Mouse (Mus musculus) cerebellum, postnatal 25 days (tissue): ENCODE results near the gene Vps18.
A peak's percentile ranks its signal among the peaks of the same experiment; 100 is the strongest.

Experiments
- DNase-seq, 2 experiments: peaks; one replicate each; pipeline ENCODE4 v3.0.0; 2021; ENCODE audit warnings: mixed read lengths in 2 of 2

Gene Vps18

DNA sequence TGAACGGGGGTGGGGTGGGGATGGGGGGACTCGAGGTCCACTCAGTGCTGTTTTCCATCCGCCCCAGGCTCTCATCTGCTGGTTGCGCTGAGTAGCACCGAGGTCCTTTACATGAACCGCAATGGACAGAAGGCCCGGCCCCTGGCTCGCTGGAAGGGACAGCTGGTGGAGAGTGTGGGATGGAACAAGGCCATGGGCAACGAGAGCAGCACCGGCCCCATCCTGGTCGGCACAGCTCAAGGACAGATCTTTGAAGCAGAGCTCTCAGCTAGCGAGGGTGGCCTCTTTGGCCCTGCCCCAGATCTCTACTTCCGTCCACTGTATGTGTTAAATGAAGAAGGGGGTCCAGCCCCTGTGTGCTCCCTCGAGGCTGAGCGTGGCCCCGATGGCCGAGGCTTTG lies 4.3 kb downstream of the Vps18 start:
- peak; percentile 82 to 85 for DNase-seq

DNA sequence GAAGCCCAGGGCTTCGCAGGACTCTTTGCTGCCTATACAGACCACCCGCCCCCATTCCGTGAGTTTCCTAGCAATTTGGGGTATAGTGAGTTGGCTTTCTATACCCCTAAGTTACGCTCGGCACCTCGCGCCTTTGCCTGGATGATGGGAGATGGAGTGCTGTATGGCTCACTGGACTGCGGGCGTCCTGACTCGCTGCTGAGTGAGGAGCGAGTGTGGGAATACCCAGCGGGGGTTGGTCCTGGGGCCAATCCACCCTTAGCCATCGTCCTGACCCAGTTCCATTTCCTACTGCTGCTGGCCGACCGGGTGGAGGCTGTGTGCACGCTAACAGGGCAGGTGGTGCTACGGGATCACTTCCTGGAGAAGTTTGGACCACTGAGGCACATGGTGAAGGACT lies 4.8 kb downstream of the Vps18 start:
- DNase-seq = peak in 1 of 2 experiments; percentile 51

DNA sequence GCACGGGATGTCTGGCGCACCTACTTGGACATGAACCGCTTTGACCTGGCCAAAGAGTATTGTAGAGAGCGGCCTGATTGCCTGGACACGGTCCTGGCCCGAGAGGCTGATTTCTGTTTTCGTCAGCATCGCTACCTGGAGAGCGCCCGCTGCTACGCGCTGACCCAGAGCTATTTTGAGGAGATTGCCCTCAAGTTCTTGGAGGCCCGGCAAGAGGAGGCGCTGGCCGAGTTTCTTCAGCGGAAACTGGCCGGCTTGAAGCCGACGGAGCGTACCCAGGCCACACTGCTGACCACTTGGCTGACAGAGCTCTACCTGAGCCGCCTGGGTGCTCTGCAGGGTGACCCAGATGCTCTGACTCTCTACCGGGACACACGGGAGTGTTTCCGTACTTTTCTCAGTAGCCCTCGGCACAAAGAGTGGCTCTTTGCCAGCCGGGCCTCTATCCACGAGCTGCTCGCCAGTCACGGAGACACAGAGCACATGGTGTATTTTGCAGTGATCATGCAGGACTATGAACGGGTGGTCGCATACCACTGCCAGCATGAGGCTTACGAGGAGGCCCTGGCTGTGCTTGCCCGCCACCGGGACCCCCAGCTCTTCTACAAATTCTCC lies 5.3 kb downstream of the Vps18 start:
- peak; percentile 69 to 73 for DNase-seq

DNA sequence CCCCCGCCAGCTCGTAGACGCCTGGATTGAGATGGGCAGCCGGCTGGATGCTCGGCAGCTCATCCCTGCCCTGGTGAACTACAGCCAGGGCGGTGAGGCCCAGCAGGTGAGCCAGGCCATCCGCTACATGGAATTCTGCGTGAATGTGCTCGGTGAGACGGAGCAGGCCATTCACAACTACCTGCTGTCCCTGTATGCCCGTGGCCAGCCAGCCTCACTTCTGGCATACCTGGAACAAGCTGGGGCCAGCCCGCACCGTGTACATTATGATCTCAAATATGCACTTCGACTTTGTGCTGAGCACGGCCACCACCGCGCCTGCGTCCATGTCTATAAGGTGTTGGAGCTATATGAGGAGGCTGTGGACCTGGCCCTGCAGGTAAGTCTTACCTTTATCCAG lies 5.9 kb downstream of the Vps18 start:
- DNase-seq = peak; percentile 43 to 60

DNA sequence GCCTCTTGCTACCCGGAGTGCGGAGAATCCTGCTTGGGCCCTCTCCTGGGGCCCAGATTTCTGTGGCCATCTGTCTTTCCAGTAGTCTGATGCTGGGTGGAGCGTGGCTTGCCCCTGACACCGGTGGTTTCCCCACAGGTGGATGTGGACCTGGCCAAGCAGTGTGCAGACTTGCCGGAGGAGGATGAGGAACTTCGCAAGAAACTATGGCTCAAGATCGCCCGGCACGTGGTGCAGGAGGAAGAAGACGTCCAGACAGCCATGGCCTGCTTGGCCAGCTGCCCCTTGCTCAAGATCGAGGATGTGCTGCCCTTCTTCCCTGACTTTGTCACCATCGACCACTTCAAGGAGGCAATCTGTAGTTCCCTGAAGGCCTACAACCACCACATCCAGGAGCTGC lies 8.2 kb downstream of the Vps18 start:
- DNase-seq = no peak

DNA sequence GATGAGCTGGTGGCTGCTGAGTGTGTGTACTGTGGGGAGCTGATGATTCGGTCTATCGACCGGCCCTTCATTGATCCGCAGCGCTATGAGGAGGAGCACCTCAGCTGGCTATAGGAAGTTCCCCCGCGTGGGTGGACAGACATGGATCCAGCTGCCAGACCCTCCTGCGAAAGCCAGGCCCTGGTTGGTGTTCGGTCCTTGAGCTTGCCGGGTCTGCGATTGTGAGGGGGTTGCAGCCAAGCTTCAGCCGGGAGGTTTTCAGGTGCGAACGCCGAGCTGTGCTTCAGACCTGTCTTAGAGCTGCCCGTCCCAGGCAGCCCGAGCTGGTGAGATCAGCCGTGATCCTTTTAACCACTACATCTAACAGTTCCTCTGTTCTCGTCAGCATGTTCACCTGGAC lies 9.0 kb downstream of the Vps18 start:
- DNase-seq = no peak

DNA sequence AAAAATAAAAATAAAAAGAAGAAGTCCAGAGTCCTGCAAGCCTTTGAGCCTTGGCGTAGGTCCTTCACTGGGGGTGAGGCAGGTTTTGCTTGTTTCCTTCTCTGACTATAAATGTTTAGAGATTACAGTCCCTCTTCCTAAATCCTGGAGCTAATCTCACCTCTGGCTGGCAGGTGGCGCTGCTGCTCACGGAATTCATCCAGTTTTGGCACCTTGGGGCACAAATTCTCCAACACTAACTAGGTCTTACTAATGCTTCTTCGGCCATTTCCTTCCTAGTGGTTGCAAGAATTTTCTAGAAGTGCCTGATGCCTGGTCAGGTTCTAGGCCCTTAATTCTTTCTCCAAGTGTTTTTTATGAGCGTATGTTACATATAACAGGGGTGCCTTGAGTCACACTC lies 9.8 kb downstream of the Vps18 start:
- DNase-seq = peak; percentile 80 to 84

DNA sequence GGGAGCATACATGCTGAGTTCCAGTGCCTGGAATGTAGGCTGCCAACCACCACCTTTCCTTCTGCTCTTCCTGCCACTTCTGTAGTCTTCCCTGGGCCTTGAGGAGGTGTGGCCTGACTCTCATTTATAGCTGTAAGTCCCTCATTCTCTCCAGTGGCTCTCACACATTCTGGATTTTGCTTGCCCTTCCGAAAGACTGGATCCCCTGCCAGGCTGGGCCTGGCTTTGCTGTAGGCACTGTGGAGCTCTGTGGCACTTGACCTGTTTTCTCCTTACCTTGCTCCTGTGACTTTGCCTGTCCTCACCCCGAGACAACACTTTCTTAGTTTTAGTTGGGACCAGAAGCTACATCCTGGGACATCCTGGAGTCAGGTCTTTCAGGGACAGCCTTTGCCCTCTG lies 10.3 kb downstream of the Vps18 start:
- DNase-seq = no peak

DNA sequence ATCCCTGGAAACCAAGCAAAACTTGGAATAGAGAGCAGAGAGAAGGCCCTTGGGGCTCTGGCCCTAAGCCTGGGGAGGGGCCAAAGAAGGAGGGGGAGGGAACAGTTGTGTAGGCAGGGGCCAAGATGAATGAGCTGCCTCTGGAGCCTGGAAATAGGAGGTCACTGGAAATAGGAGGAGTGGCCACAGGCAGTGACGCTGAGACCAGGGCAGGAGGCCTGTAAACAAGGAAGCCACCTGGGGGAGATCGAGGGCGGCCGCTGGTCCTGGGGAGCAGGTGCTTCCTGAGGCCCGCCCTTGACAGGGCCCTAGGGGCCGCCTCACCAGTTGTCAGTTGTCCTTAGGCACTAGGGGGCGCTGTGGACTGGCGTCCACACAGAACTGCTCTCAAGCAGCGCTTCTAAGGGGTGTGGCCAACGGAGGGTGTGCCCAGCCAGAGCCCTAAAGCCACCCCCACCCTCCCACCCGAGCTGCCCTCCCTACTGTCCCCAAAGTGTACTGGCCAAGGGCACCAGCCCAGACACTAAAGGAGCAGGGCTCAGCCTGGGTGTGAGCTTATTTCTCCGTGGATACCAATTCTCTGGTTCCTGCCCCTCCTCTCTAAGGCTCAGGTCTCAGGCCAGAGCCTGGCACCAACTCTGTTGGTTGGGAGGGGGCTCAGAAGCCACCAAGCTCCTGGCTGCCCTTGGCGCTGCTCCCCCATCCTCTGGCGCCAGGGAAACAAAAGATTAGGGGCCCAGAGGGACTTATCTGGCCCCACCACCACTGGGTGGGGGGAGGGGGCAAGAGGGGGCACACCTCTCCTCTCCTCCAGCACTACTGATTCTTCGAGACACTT lies 11.7 kb downstream of the Vps18 start:
- peak; percentile 66 to 87 for DNase-seq

DNA sequence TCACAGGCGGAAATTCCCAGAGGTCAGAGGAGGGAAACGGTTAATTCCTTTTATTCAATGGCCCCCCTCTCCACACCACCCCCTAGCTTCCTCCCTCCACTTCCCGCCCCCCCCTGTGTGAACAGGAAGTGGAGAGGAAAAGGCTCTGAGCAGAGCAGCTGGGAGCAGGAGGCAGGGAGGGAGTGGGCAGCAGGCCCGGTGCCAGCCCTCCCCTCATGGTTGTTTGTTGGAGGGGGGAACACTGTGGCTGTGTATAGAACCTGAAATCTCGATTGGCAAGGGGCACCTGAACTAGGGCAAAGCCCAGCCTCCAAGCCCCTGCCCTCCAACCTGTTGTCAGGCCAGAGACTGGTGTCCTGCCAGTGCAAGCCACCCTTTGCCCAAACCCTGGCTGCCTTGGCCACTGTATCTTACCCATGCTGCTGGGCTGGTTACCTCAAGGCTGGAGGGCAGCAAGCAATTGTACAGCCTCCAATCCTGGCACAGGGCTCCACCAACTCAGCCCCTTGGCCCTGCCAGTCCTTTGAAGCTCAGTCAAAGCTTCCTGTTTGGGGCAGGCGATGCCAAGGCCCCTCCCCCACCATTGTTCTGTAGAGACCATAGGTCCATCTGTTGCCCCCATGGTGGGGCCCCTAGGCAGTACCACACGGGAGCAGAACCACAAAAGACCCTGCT lies 12.4 kb downstream of the Vps18 start:
- DNase-seq = no peak

DNA sequence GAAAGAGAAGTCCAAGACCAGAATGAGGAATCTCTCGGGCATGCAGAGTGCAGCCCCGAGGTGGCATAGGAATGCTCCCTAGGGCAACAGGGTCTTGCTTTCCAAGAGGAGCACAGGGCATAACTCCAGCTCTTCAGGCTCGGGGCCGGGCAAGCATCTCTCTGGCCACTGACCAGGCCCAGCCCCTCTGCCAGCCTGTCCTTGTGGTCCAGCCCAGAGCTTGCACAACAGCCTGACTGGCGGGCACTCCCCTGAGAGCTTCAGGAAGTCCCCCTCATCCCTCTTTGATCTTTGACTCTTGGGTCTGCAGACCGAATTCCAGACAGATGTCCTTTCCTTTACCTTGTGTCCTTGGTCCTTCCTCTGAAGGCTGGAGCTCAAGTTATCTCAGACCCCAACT lies 14.3 kb downstream of the Vps18 start:
- no peak for DNase-seq

DNA sequence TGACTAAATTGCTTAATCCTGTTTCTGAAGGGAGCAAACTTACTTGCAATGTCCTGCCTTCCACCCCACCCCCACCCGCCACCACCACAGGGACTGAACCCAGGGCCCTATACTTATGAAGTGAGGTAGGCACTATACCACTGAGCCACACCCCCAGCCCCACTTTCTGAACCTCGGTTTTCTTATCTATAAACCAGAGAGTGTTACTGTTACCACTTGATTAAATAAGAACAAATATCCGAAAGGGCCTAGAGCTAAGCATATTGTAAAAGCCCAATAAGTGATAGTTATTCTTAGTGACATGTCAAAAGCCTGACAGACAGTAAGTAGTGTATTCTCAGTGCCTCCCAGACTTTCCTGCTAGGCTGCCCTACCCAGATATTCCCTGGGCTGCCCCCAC lies 15.9 kb downstream of the Vps18 start:
- DNase-seq = no peak

DNA sequence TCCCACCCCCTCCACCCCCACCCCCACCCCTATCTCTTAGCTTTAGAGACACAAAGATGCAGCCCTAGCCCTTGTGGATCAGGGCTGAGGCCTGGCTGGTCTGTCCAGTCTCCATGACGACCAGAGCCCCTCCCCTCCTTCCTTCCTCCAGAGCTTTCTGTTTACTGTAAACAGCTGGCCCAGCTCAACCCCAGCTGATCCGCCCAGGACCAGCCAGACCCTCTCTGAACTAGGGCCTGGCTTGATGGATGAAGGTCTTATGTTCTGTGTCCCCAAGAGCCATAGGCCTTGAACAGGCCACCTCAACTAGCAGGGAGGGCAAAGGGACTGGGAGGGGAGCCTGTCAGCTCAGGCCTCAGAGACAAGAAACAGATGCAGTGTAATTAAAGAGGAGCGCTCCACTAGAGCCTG lies 16.3 kb downstream of the Vps18 start:
- no peak for DNase-seq

DNA sequence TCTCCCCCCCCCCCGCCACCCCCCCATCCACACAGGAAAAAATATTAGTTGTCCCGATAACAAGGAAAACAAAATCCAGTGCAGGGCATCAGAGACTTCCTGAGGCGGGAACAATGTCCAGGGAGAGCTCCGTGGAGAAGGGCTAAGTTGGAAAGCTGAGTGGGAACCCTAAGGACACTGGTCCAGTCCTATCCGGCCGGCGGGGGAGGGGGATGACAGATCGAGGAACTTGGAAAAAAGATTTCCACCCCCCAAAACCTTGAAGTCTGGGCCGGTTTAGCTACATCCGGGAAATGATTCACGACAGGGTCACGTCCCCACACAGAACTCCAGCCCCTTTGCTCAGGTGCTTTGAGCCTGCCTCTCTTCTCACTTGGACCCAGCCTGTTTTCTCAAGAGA lies 23.0 kb downstream of the Vps18 start:
- DNase-seq = no peak

DNA sequence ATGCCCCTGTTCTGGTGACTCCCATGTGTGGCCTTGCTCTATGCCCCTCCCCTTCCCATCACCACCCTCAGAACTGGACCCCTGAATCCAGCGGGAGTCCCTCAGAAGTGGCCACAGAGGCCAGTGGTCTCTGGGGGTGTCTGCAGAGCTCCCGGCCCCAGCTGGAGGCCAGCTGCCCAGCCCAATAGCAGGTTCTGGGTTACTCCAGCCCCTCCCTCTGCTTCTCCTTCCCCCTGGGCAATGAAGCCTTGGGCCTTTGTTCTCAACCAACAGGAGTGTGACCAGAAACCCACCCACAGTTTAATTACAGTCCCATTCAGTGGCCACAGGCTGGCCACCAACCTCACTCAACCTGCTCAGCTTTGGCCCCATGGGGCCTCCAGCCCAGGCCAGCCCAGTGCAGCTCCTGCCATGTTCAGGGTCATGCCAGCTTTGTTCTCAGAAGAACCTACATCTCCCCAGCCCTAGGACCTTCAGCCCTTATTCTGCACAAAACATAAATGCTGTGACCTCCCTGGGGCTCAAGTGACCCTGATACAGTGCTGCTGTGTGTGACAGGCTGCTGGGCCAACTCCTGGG lies 23.9 kb downstream of the Vps18 start:
- DNase-seq = no peak

DNA sequence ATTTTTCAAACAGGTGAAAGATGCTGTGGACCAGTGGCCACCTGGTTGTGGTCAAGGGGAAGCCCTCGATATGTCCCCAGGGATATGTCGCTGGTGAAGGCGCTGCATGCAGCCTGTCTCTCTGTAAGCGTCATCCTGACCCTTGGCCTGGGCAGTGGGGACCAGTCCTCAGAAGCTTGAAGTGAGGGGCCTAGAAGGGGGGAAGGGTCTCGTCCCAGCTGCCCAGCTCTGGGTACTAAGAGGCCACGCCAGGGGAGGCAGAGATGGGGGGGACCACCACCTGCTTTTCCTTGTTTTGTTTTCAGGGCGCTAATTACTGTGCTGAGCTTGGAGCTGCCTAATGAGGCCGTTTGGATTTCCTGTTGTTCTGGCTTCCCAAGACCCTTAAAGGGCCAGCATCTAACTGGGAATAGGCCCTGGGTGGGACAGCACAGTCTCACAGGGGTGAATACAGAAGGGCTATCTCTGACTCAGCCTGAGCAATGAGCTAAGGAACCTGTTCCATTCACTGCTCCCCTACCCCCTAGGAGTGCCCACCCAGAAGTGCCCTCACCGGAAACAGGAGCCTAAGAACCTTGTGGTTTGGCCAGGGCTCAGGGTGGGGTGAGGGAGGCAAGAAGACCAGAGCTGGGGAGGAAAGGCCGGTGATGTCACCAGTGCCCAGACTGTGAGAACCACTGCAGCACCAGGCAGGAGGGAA lies 25.4 kb downstream of the Vps18 start:
- no peak for DNase-seq

DNA sequence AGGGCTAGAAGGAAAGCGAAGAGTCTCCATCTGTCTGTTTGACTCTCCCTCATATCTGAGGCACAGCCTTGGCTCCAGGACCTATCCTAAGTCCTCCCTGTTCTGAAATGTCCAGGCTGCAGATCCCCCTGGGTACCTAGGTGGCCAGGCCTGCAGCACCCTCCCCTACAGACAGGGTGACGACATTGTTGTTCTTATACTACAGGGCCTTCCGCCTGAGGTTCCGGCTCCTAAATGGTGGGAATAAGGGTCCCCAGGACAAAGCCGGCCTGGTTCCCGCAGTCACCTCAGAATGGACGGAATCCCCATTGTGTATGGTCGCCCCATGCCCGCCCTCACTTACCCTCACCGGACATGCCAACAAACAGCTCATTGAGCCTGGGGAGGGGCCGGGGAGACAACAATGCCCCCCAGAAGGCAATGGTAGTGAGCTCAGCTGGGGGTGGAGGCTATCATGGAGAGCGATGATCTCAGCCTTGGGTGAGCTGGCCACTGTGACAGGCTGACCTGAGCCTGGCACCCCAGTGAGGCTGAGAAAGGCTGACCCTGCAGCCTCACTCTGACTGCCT lies 26.3 kb downstream of the Vps18 start:
- no peak for DNase-seq

DNA sequence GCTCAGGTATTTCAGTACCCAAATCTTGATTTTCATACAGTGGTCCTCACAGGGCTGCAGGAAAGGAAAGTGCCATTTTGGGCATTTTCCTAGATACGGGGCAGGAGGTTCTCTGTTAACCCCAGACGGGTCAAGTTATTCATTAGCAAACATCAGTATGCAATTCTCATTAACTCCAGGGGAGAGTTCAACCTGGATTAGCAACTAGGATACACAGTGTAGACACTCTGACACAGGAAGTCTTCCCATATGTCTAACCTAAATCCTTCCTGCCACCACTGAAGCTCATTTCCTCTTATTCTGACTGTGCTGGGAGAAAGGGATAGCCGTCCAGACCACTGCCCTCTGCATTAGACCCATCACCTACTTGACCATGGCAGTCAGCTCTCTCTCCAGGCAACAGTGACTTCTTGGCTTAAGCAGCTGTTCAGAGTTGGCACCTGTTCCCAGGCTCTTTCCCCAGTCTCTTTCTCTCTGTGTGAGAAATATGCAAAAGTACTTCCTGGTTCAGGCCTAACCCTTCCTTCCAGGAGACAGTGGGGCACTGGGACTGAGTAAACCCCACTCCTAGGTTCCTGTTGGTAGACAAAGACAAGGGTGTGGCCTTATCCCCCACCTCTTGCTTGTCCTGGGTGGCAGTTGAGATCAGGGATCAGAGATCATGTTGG lies 29.6 kb downstream of the Vps18 start:
- no peak for DNase-seq

DNA sequence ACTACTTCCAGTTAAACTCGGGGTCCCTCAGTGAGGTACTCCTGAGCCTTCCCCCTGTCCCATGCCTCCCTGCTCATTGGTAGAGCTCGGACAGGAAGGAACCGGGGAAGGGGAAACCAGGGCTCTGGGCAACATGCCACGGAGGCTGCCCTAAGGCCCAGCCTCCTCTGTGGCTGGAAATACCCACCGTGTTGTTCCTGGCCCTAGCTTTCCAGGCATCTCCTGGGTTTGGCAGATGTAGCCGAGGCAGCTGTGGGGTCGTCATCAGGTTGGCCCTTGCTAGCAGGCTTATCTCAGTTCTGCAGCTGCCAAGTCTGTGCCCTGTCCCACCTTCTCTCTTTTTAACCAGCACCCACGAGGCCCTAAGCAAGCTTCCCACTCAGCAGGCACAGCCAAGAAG lies 32.0 kb downstream of the Vps18 start:
- DNase-seq = no peak

DNA sequence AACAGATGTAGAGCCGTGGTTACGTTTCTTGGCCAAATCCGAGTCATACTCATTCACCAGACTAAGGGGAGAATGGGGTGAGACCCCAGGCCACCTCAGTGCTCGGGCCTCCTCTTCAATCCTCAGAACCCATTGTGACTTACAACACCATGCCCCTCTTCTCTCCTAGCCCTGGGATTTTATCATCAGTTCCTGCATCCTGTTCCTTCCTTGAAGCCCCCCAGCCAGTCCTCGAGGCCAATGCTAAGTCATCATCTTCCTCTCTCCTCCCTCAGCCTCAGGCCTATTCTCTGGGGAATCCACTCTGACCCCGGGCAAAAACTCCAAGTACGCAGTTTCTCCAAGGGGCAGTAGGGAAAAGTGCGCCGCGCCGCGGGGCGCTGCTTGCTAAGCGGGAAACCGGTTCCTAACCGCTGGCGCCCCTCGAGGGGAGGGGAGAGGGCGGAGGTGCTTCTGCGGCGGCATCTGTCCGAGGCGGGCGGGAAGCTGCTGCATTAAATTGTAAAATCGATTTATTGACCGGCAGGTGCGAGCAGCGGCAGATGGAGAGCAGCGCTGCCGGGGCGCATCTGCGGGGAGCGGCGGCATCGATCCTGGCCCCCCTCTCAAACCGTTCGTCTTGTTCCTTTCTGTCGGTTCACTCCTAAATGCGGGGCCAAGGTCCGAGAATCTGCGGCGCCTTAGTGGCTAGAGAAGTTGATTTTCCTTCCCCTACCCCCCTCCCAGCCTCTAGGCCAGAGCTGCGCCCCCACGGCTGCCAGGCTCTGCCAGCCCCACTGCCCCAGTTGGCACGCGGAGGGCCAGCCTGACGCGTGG lies 33.4 kb downstream of the Vps18 start:
- no peak for DNase-seq
